Mouse (Mus musculus): ENCODE data around the gene Sesn2. TPM values are rescaled to one million over a fixed set of nuclear protein-coding genes. Genes with fewer than 3 reads are reported as not detected.
"Not testable (repeated sequence)": the region's sequence is repeated elsewhere in the genome, so short reads cannot be mapped to it uniquely, and the experiment has no call there.

Gene Sesn2
- polyA plus RNA-seq, 1 experiment from 2014 or later = 16.0 TPM

DNA sequence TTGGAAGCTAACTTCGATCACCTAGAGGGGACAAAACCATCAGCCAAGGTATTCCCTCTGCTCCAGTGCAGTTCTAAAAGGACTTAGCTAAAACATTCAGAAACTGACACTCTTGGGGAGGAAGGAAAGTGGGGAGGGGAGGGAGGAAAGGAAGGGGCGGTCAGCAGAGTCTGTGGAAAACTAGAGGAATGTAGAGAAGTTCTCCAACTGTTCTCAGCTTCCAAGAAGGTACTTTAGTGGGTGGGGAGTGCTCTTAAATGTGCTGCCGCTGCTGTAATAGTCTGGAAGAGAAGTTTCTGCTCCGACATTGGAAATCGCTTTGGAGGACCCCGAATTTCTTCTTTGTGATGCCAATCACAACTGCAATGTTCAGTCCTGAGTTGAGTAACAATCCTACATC is 21.3 kb downstream of the Sesn2 start:
- Histone ChIP-seq H3K27ac (ENCODE audit: low read length) (peak overlapping the region; percentile 51), H3K9me3 (ENCODE audit: low read length) (no peaks in the 10 kb centered on the region), H3K4me1 (ENCODE audit: insufficient read depth, low read depth, low read length) (no peaks in the 10 kb centered on the region), H3K9ac (replicated peaks; ENCODE audit: low read depth) (no peak overlapping the region), H3K4me3 (ENCODE audit: low read depth, low read length) (no peak overlapping the region), H3K36me3 (ENCODE audit: insufficient read depth, low read length) (peaks cover 3% of the 10 kb centered on the region; the same call in 1 of the 2 replicates), H3K4me2 (replicated peaks; ENCODE audit: low read depth, low read length) (no peak overlapping the region; the same call in 1 of the 2 replicates), H3K27me3 (replicated peaks; ENCODE audit: insufficient read depth, low read length) (no peaks in the 10 kb centered on the region)
- ATAC-seq (peak; percentile 78), DNase-seq (ENCODE audit: low spot score) (peak; percentile 79)
- 50% methylated on average over 6 of the region's 6 CpGs for WGBS
- TF ChIP-seq EP300 (IDR thresholded peaks at IDR 0.05) = no peak
- no peak for TF ChIP-seq CTCF (IDR thresholded peaks at IDR 0.05)

GRCm38 (mm10) chr4:132488521-132488920 is 21.8 kb downstream of the Sesn2 start:
- Histone ChIP-seq H3K27me3 (replicated peaks; ENCODE audit: insufficient read depth, low read length) (no peaks in the 10 kb centered on the region), H3K4me1 (ENCODE audit: insufficient read depth, low read depth, low read length) (no peaks in the 10 kb centered on the region), H3K4me3 (ENCODE audit: low read depth, low read length) (no peak overlapping the region), H3K4me2 (replicated peaks; ENCODE audit: low read depth, low read length) (no peak overlapping the region), H3K9me3 (ENCODE audit: low read length) (no peaks in the 10 kb centered on the region), H3K27ac (ENCODE audit: low read length) (peak overlapping the region; percentile 51; the same call in 1 of the 2 replicates), H3K9ac (replicated peaks; ENCODE audit: low read depth) (no peak overlapping the region), H3K36me3 (ENCODE audit: insufficient read depth, low read length) (peaks cover 3% of the 10 kb centered on the region; the same call in 1 of the 2 replicates)
- peak; percentile 39 for DNase-seq (ENCODE audit: low spot score)
- WGBS = 28% methylated on average over 3 of the region's 3 CpGs
- no peak for TF ChIP-seq EP300 (IDR thresholded peaks at IDR 0.05)
- no peak for TF ChIP-seq CTCF (IDR thresholded peaks at IDR 0.05)
- ATAC-seq = peak; percentile 47

- H3K9ac ChIP-seq (replicated peaks; ENCODE audit: low read depth) = no peak overlapping the region
- WGBS = 52% methylated on average over 5 of the region's 5 CpGs
- no peak overlapping the region for H3K27ac ChIP-seq (ENCODE audit: low read length)
- no peaks in the 10 kb centered on the region for H3K36me3 ChIP-seq (ENCODE audit: insufficient read depth, low read length)
- H3K9me3 ChIP-seq (ENCODE audit: low read length) = no peaks in the 10 kb centered on the region
- H3K4me1 ChIP-seq (ENCODE audit: insufficient read depth, low read depth, low read length) = no peaks in the 10 kb centered on the region
- TF ChIP-seq EP300 (IDR thresholded peaks at IDR 0.05) (no peak), CTCF (IDR thresholded peaks at IDR 0.05) (no peak)
- DNase-seq (ENCODE audit: low spot score) (no peak), ATAC-seq (no peak)
- H3K27me3 ChIP-seq (replicated peaks; ENCODE audit: insufficient read depth, low read length) = no peaks in the 10 kb centered on the region
- no peak overlapping the region for H3K4me3 ChIP-seq (ENCODE audit: low read depth, low read length)
- no peak overlapping the region for H3K4me2 ChIP-seq (replicated peaks; ENCODE audit: low read depth, low read length)
Observed at GRCm38 (mm10) chr4:132484820-132485219, 25.5 kb downstream of the Sesn2 start.

DNA sequence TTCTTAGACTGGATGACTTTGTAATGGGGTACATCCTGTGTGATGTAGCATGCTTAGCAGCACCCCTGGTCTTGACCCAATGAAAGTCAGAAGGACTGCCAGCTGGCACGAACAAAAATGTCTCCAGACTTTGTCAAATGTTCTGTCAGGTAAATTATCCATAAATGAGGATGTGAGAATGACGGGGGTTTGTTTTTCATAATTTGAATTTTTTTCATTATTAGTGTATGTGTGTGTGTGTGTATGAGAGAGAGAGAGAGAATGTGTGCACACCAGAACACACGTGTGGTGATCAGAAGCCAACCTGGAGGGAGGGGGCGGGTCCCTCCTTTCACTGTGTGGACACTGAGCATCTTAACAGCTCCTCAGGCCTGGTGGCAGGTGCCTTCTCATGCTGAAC is 26.1 kb downstream of the Sesn2 start:
- H3K4me2 ChIP-seq (replicated peaks; ENCODE audit: low read depth, low read length) = no peak overlapping the region
- no peaks in the 10 kb centered on the region for H3K27me3 ChIP-seq (replicated peaks; ENCODE audit: insufficient read depth, low read length)
- no peaks in the 10 kb centered on the region for H3K36me3 ChIP-seq (ENCODE audit: insufficient read depth, low read length)
- H3K27ac ChIP-seq (ENCODE audit: low read length) = no peak overlapping the region
- TF ChIP-seq CTCF (IDR thresholded peaks at IDR 0.05) = no peak
- TF ChIP-seq EP300 (IDR thresholded peaks at IDR 0.05) = no peak
- 66% methylated on average over 4 of the region's 4 CpGs for WGBS
- no peaks in the 10 kb centered on the region for H3K4me1 ChIP-seq (ENCODE audit: insufficient read depth, low read depth, low read length)
- ATAC-seq (no peak), DNase-seq (ENCODE audit: low spot score) (no peak)
- H3K9me3 ChIP-seq (ENCODE audit: low read length) = no peaks in the 10 kb centered on the region
- H3K9ac ChIP-seq (replicated peaks; ENCODE audit: low read depth) = no peak overlapping the region
- H3K4me3 ChIP-seq (ENCODE audit: low read depth, low read length) = no peak overlapping the region

- Histone ChIP-seq H3K9me3 (ENCODE audit: low read length) (no peaks in the 10 kb centered on the region), H3K27me3 (replicated peaks; ENCODE audit: insufficient read depth, low read length) (no peaks in the 10 kb centered on the region), H3K9ac (replicated peaks; ENCODE audit: low read depth) (no peak overlapping the region), H3K4me3 (ENCODE audit: low read depth, low read length) (no peak overlapping the region), H3K4me1 (ENCODE audit: insufficient read depth, low read depth, low read length) (no peaks in the 10 kb centered on the region), H3K27ac (ENCODE audit: low read length) (no peak overlapping the region), H3K4me2 (replicated peaks; ENCODE audit: low read depth, low read length) (no peak overlapping the region), H3K36me3 (ENCODE audit: insufficient read depth, low read length) (no peaks in the 10 kb centered on the region)
- TF ChIP-seq EP300 (IDR thresholded peaks at IDR 0.05) (no peak), CTCF (IDR thresholded peaks at IDR 0.05) (no peak)
- WGBS = 70% methylated on average over 13 of the region's 13 CpGs
- no peak for ATAC-seq
- no peak for DNase-seq (ENCODE audit: low spot score)
Observed at GRCm38 (mm10) chr4:132482956-132483608, 27.2 kb downstream of the Sesn2 start.

DNA sequence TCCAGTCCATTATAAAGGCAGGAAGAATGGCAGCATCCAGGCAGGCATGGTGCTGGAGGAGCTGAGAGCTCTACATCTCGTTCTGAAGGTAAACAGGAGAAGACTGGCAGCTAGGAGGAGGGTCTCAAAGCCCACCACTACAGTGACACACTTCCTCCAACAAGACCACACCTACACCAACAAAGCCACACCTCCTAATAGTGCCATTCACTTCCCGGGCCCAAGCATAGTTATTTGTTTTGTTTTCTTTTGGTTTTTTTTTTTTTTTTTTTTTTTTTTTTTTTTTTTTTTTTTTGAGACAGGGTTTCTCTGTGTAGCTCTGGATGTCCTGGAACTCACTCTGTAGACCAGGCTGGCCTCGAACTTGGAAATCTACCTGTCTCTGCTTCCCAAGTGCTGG is 28.2 kb downstream of the Sesn2 start:
- WGBS = 42% methylated on average over 3 of the region's 3 CpGs
- not testable (repeated sequence) for H3K27me3 ChIP-seq (replicated peaks; ENCODE audit: insufficient read depth, low read length); DNase-seq (ENCODE audit: low spot score)

More for the DNA sequence above, 28.2 kb downstream of the Sesn2 start:
- not testable (repeated sequence) for H3K9ac ChIP-seq (replicated peaks; ENCODE audit: low read depth); H3K4me3 ChIP-seq (ENCODE audit: low read depth, low read length); H3K9me3 ChIP-seq (ENCODE audit: low read length); ATAC-seq; H3K4me1 ChIP-seq (ENCODE audit: insufficient read depth, low read depth, low read length); H3K27ac ChIP-seq (ENCODE audit: low read length); H3K36me3 ChIP-seq (ENCODE audit: insufficient read depth, low read length); H3K4me2 ChIP-seq (replicated peaks; ENCODE audit: low read depth, low read length)
